Mouse (Mus musculus) gastrocnemius, postnatal 25 days (tissue): Measurements from ENCODE around the gene Pkp3. TPM values are rescaled to one million over a fixed set of nuclear protein-coding genes. Genes with fewer than 3 reads are reported as not detected.
"Not testable (repeated sequence)": the region's sequence is repeated elsewhere in the genome, so short reads cannot be mapped to it uniquely, and the experiment has no call there.

ENCODE experiments used
- DNase-seq: peaks from one replicate; pipeline ENCODE4 v3.0.0; 2022
- long read RNA-seq, 2 experiments: library from polyadenylated mRNA; stranded (forward); transcript quantifications; one replicate each; pipeline ENCODE4 v2.0.0; 2021
- total RNA-seq, 2 experiments: library from RNA; stranded (reverse); gene quantifications; 1 replicate in 1 of 2; 2 replicates in 1 of 2; pipeline ENCODE4 v1.2.3; 2021

Pkp3 gene
- under 1 TPM in 1 of 2 experiments, not detected in 1; 0.29 TPM for total RNA-seq
- long read RNA-seq, experiment 1, result 0 reads
- long read RNA-seq, experiment 2, result 0 reads

DNA sequence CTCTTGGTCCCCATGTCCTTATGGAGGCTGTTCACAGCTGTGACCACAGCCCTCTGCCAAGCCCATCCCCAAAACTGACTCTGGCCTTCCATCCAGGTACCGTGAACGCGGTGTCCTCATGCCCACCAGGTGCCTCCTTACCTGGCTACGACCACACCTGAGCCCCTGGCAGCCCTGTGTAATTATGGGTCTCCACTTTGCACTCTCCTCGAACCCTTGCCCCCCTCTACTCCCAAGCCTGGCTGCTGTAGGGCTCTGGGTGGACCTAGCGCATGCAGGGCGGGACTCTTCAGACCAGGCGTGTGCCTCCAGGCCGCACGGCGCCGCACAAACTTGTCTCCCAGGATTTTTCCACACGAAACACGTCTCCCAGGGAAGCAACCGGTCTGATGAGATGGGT is at the start of gene Pkp3:
Gene Pkp3 (plus strand): TSS at position 378 of the 400 bp plus-strand sequence.
- no peak for DNase-seq

DNA sequence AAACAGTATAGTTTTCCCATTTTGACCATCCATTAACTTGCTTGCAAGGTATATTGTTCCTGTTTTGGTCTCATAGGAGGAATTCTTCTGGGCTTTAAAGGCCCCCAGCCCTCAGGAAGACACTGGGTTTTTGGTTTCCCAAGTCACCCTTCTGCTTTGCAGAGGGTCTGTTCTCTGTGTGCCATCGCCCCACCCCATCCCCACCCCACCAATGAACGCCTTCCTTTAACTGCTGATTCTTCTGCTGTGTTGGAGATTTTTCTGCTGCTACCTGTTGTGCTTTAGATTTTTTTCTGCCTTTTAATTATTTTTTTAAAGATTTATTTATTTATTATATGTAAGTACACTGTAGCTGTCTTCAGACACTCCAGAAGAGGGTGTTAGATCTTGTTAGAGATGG is 49.2 kb upstream of the Pkp3 start, which contains the start of gene Gm17387:
Gene Gm17387 (plus strand): TSS at position 301 of the 400 bp plus-strand sequence.
- no peak for DNase-seq

- DNase-seq, result no peak
Measured at GRCm38 (mm10) chr7:141030390-141030789, 47.6 kb upstream of the Pkp3 start.

DNA sequence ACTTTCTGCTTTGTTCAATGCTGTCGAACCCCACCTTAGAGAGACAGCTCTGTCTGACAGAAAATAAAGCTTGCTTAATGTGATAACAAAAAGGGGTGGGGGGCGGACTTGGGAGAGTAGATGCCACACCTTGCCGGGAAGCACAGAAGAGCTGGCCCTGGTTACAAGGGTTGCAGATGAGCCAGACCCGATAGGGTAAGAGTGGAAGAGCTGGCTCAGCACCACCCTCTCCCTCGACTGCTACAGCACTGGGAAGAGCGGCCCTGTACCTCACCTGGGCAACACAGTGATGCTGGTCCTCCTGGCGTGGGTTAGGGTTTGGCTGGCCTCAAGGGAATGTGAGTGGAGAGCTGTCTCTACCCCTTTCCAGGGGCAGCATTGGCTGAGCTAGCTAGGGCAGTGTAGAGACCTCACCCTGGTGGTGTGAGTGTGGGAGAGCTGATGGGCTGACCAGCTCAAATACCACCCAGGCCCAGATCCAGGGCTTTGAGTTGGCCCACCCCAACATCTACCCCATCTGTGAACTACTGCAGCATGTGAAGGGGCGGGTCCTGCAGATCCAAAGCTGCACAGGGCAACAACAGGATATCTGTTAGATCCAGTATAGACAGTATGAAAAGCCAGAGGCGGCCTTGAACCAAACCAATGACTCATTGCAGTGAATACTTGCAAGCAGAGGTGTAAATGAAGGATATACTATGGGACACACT is 45.4 kb upstream of the Pkp3 start:
- DNase-seq, result no peak

GRCm38 (mm10) chr7:141036624-141037023 is 41.4 kb upstream of the Pkp3 start:
- not testable (repeated sequence) for DNase-seq

GRCm38 (mm10) chr7:141038090-141039032 is 39.7 kb upstream of the Pkp3 start:
- DNase-seq, result no peak

DNA sequence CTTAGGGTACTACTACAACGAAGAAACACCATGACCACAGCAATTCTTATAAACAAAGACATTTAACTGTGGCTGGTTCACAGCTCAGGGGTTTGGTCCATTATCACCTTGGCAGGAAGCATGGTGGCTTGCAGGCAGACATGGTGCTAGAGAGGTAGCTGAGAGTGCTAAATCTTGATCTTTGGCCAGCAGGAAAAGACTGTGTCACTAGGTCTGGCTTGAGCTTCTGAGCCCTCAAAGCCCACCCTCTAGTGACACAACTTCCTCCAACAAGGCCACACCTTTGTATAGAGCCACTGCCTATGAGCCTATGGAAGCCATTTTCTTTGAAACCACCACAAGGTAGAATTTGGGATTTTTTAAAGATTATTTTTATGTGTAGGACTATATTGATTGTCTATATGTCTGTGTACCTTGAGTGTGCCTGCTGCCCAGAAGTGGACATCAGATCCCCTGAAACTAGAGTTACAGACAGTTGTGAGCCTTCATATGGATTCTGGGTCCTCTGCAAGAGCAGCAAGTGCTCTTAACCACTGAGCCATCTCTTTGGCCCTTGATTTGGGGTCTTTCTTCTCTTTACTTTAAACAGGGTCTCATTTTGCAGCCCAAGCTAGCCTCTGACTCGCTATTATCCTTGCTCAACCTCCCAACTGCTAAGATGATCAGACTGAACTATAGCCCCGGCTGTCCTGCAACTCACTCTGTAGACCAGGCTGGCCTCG is 38.5 kb upstream of the Pkp3 start:
- DNase-seq, result no peak

DNA sequence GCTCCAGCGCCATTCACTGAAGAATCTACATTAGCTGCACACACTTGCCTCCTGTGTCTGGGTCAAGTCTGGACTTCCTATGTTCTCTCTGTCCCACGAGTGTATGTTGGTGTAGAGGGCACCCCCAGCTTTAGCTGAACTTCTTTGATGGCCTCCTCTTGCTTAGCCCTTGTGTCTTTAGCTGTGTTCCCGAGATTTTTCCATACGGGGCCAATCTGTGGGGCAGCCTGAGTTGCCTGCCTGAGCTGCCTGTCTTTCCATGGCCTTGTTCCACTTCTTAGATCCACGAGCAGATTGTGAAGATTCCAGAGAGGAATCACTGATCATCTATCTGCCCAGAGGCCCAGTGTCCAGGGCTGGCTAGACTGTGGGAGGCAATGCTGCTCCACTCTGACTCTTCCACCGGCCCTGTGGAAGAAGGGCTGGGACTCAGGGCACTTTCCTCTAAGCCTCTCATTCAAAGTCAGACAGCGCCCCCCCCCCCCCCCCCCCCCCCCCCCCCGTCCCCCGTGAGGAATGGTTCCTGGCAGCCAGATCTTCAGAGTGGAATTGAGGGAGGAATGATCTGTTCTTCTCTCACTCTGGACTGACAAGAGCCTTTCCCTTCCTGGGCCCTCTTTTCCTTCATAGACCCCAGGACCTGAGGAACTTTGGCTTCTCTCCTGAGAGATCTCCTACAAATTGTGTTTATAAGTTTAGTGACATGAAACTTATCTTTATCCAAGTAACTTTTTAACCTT is 37.0 kb upstream of the Pkp3 start:
- DNase-seq, result no peak

- DNase-seq, result peak; percentile 78
Measured at GRCm38 (mm10) chr7:141041661-141042060, 36.4 kb upstream of the Pkp3 start.

DNA sequence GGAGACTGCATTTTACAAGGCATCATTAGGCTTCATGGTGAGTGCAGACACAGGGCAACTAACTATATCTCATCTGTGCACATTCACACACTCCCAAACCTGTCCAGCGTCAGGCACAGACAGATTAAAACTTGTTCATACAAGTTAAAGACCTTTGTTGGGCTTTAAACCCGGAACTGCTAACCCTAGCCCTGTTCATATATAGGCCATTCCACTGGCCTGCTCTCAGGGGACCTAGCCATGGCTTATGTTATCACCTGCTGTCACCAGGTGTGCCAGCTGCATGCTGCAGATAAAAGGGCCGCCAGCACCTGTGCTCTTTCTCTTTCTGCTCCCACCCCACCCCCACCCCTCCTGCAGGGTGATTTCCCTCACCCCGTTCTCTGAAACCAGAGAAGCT is 35.5 kb upstream of the Pkp3 start:
- no peak for DNase-seq

- peak; percentile 60 for DNase-seq
Measured at GRCm38 (mm10) chr7:141046931-141047580, 31.0 kb upstream of the Pkp3 start.

DNA sequence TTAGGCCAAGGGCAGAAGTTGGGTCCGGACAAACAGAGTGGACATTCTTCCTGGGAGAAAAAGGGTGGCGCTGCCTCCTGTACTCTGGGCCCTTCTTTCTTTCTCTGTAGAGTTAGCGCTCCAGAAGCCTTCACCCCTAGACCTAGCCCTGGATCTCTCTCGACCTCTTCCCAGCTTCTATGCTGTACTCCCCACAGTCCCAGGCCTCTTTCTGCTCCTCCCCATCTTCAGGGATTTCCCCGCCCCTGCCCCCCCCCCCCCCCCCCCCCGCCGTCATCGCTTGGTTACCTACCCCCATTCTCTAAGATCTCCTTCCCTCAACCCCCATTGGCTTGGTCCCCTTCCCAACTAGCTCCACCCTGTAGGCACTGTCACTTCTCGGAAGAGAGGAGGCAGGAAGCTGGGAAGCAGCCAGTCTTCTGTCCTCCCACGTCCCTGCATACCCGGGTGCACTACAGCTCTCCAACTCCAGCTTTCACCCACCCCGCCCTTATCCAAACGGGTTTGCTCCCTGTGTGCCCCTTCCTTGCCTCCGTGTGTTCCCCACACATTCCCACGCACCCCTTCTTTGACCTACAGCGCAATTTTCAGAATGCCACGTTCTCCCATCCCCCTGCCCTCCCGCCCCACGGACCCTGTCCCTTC is 30.3 kb upstream of the Pkp3 start:
- DNase-seq, result peak; percentile 87

- DNase-seq, result peak; percentile 87
Measured at GRCm38 (mm10) chr7:141048226-141049218, 29.5 kb upstream of the Pkp3 start.

DNA sequence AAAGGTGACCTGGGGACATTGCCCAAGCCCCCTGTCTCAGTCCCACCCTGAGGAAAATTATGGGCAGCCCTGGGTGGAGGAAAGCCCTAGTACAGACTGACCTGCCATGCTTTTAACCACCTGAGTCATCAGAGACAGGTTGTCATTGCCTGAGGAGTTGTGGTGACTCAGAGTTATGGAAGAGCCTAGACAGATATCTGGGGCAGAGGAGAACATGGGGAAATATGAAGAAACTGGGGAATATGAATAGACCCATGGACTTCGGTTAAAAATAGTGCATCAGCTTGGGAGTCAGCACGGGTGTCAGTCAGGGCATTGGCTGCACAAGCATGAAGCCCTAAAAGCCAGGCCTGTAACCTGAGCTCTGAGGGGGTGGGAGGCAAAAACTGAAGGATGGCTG is 28.7 kb upstream of the Pkp3 start:
- no peak for DNase-seq

DNA sequence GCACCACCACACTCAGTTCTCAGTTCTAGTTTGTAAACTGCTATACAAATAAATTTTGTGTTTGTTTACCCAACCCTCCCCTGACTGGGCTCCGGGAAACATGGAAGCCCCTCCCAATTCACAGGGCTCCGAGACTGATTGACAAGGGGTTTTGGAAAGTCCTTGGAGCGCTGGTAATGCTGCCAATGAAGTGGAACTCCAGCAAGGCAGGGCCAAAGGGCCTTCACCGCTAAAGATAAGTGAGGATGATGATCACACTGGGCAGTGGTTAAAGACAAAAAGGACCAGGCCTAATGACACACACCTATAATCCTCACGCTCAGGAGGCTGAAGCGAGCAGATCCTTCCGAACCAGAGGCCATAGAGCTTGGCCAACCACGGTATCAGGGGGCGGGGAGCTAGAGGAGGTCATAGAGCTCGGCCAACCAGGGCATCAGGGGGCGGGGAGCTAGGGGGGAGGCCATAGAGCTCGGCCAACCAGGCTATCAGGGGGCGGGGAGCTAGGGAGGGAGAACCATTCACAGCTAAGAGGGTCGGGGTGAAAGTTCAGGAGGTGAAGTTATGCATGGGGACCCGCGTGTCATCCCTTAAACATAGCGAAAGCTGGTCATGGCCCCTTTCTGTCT is 26.8 kb upstream of the Pkp3 start:
- no peak for DNase-seq

- no peak for DNase-seq
Measured at GRCm38 (mm10) chr7:141052016-141052415, 26.0 kb upstream of the Pkp3 start.

DNA sequence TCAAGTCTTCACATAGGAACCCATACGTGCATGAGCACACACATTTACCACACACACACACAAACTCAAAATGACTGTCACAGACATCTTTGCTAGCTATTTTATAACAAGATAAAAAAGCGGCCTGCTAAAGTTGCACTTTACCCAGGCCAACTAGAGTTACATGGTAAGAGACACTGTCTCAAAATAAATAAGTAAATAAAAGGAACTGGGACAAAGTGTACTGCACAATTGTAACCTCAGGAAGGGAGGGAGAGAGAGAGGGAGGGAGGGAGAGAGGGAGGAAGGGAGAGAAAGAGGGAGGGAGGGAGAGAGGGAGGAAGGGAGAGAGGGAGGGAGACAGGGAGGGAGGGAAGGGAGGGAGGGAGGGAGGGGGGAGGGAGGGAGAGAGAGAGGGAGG is 25.6 kb upstream of the Pkp3 start:
- DNase-seq, result no peak

DNA sequence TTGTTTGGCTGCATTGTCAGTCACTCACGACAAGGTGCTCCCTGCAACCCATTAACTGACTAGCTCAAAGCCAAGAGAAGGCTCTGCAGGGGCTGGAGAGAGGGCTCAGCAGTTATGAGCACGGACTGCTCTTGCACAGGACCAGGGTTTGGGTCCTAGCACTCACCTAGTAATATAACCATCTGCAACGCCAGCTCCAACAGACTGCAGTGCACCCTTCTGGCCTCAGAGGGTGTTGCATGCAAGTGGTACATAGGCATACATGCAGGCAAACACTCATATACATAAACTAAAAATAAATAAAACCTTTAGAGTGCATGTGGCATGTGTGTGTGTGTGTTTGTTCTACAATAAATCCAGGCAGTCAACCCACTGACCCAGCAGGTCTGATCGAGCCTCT is 22.2 kb upstream of the Pkp3 start:
- no peak for DNase-seq

DNA sequence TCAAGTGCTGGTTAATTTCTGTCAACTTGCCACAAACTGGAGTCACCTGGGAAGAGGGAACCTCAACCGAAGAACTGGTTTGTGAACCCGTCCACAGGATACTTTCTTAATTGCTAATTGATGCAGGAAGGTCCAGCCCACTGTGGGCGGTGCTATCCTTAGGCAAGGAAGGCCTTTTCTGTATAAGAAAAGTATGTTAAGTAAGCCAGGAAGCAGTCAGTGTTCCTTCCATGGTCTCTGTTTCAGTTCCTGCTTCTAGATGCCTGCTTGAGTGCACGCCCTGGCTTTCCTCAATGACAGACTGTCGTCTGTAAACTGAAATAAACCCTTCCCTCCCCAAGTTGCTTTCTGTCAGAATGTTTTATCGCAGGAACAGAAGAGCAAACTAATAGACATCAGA is 21.0 kb upstream of the Pkp3 start:
- DNase-seq, result no peak
